Mouse (Mus musculus): ENCODE results near the gene Ldoc1. TPM values are rescaled to one million over a fixed set of nuclear protein-coding genes. Genes with fewer than 3 reads are reported as not detected.

The Ldoc1 gene
- total RNA-seq (2021) = 1 to 10 TPM in 1 of 2 experiments, under 1 TPM in 1; 0.76 to 1.3 TPM
- long read RNA-seq, experiment 1, partial matches to known transcripts = 0 of 1 reads
- long read RNA-seq, experiment 1, other reads (novel, unspliced or antisense) = 0 of 1 reads
- long read RNA-seq, experiment 2, partial matches to known transcripts = 0 of 1 reads
- long read RNA-seq, experiment 2, other reads (novel, unspliced or antisense) = 0 of 1 reads

- DNase-seq = no peak
These were observed at the start of gene Ldoc1 for GRCm38 (mm10) chrX:61709302-61710033. Gene Ldoc1, plus strand, starts transcription at chrX:61709497.

DNA sequence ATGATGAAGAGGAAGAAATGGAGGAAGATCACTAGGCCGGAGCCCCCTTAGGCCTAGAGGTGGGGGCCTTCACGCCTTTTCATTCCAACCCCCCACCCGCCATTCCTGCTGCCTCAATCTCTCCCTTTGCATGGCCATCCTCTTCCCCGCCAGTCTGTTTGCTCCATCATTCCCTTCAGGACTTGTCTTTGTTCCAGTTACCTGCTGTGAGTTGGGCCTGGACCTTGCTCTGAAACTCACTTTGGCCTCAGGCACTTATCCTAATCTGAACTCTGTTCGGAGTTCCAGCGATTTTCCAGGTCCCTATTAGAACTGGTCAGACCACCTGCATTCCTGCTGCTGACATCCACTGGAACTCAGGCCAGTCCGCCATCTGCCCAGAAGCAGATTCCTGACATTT lies 834 bp downstream of the Ldoc1 start:
- DNase-seq = no peak

DNA sequence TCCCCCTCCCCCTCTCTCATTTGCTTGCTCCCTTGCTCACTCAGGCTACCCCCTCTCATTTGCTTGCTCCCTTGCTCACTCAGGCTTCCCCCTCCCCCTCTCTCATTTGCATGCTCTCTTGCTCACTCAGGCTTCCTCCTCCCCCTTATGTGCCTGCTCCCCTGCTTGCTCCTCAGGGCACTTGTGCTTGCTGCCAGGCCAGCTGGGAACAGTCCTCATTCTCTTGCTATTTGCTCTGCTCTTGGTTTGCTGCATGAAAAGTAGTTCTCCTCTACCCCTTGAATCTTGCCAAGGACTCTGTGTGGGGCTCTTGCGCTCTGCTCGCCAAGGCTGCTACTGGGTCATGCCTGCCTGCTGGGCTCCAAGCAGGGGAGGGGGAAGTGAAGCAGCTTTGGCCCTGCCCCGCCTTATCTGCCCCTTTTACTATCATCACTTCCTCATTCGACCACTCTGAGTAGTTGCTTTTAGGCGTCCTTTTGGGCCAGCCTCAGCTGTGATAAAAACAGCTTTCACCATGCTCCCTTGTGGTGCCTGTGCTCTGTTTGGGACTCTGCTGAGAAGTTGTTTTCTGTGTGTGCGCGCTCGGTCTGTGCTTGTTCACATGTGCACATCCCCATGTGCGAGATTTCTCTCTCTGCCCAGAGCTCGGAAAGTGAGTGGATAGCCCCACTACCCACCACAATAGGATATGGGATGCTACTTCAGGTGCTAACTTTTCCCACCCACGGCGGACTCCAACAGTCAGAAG lies 13.2 kb downstream of the Ldoc1 start:
- no peak for DNase-seq

- DNase-seq = no peak
These were observed 14.0 kb downstream of the Ldoc1 start for GRCm38 (mm10) chrX:61723029-61723980.

DNA sequence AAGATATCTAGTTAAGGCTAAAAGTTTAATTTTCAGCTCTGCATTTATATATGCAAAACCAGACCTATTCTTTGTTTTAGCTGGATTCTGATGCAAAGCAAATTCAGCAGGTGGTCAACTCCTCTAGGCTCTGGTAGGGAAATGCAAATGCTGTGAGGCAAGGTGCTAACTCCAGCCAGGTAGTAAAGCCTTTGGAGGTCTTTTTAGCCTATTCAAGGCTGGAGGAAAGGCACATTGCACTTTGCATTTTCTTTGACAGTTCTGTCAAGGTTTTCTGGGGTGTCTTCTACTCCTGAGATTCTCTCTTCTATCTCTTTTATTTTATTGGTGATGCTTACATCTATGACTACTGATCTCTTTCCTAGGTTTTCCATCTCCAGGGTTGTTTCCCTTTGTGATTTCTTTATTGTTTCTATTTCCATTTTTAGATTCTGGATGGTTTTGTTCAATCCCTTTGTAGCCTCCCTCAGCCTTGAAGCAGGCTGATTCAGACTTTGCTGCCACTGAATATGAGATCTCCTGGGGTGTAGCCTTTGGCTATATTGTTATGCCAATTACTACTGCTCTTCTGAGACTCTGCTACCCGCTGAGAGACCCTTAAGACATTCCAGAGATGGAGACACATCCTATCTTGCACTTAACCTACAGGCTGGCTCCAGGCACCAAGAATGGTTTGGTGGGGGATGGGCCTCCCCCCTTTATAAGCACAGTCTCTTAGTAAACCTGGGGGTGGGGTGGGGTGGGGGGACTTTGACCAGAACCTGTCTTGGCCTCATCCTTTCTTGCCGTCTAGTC lies 18.4 kb downstream of the Ldoc1 start:
- DNase-seq = no peak

All from adrenal gland, postnatal 36 days (tissue).